Mouse (Mus musculus): ENCODE data around the gene Mael. TPM values are rescaled to one million over a fixed set of nuclear protein-coding genes. Genes with fewer than 3 reads are reported as not detected.

The Mael gene
- polyA plus RNA-seq, 1 experiment from 2014 or later: not detected

- H3K27ac ChIP-seq (replicated peaks): no peak overlapping the region
- 56% methylated on average over 3 of the region's 3 CpGs for WGBS
- H3K4me1 ChIP-seq (replicated peaks; ENCODE audit: control insufficient read depth, insufficient read depth): no peaks in the 10 kb centered on the region
Observed at GRCm38 (mm10) chr1:166172992-166173391, 65.6 kb downstream of the Mael start.

GRCm38 (mm10) chr1:166170852-166171251 is 67.7 kb downstream of the Mael start:
- TF ChIP-seq EP300 (optimal IDR thresholded peaks at IDR 0.05) (no peak), CTCF (IDR thresholded peaks at IDR 0.05; ENCODE audit: low read depth) (no peak)
- no peak for DNase-seq (ENCODE audit: low spot score)

More at GRCm38 (mm10) chr1:166172992-166173391, 65.6 kb downstream of the Mael start:
- DNase-seq (ENCODE audit: low spot score) (no peak), ATAC-seq (ENCODE audit: low FRiP score, low TSS enrichment) (no peak)
- TF ChIP-seq CTCF (IDR thresholded peaks at IDR 0.05; ENCODE audit: low read depth): no peak
- TF ChIP-seq EP300 (optimal IDR thresholded peaks at IDR 0.05): no peak
- Histone ChIP-seq H3K9me3 (ENCODE audit: control insufficient read depth, low read length) (no peaks in the 10 kb centered on the region), H3K36me3 (ENCODE audit: control insufficient read depth, insufficient read depth, low read length) (no peaks in the 10 kb centered on the region), H3K4me2 (replicated peaks; ENCODE audit: low read depth) (no peak overlapping the region), H3K9ac (ENCODE audit: low read length) (no peak overlapping the region), H3K4me3 (ENCODE audit: low read depth, low read length) (no peak overlapping the region), H3K27me3 (ENCODE audit: control insufficient read depth, insufficient read depth, low read length) (no peaks in the 10 kb centered on the region)

GRCm38 (mm10) chr1:166169713-166170112 is 68.8 kb downstream of the Mael start:
- Histone ChIP-seq H3K9me3 (ENCODE audit: control insufficient read depth, low read length) (no peaks in the 10 kb centered on the region), H3K27me3 (ENCODE audit: control insufficient read depth, insufficient read depth, low read length) (no peaks in the 10 kb centered on the region), H3K27ac (replicated peaks) (no peak overlapping the region), H3K4me2 (replicated peaks; ENCODE audit: low read depth) (no peak overlapping the region), H3K4me3 (ENCODE audit: low read depth, low read length) (no peak overlapping the region), H3K36me3 (ENCODE audit: control insufficient read depth, insufficient read depth, low read length) (no peaks in the 10 kb centered on the region), H3K4me1 (replicated peaks; ENCODE audit: control insufficient read depth, insufficient read depth) (no peaks in the 10 kb centered on the region), H3K9ac (ENCODE audit: low read length) (no peak overlapping the region)
- ATAC-seq (ENCODE audit: low FRiP score, low TSS enrichment) (no peak), DNase-seq (ENCODE audit: low spot score) (no peak)
- 82% methylated on average over 7 of the region's 7 CpGs for WGBS
- TF ChIP-seq CTCF (IDR thresholded peaks at IDR 0.05; ENCODE audit: low read depth) (no peak), EP300 (optimal IDR thresholded peaks at IDR 0.05) (no peak)

More at GRCm38 (mm10) chr1:166170852-166171251, 67.7 kb downstream of the Mael start:
- no peaks in the 10 kb centered on the region for H3K4me1 ChIP-seq (replicated peaks; ENCODE audit: control insufficient read depth, insufficient read depth)
- H3K4me2 ChIP-seq (replicated peaks; ENCODE audit: low read depth): no peak overlapping the region
- H3K36me3 ChIP-seq (ENCODE audit: control insufficient read depth, insufficient read depth, low read length): no peaks in the 10 kb centered on the region
- no peak overlapping the region for H3K4me3 ChIP-seq (ENCODE audit: low read depth, low read length)
- H3K27me3 ChIP-seq (ENCODE audit: control insufficient read depth, insufficient read depth, low read length): no peaks in the 10 kb centered on the region
- no peak overlapping the region for H3K27ac ChIP-seq (replicated peaks)
- no peaks in the 10 kb centered on the region for H3K9me3 ChIP-seq (ENCODE audit: control insufficient read depth, low read length)
- 89% methylated on average over 12 of the region's 12 CpGs for WGBS
- ATAC-seq (ENCODE audit: low FRiP score, low TSS enrichment): no peak
- H3K9ac ChIP-seq (ENCODE audit: low read length): no peak overlapping the region

- no peaks in the 10 kb centered on the region for H3K36me3 ChIP-seq (ENCODE audit: control insufficient read depth, insufficient read depth, low read length)
- H3K9me3 ChIP-seq (ENCODE audit: control insufficient read depth, low read length): no peaks in the 10 kb centered on the region
- WGBS: 94% methylated on average over 7 of the region's 7 CpGs
- no peak overlapping the region for H3K4me2 ChIP-seq (replicated peaks; ENCODE audit: low read depth)
- H3K27me3 ChIP-seq (ENCODE audit: control insufficient read depth, insufficient read depth, low read length): no peaks in the 10 kb centered on the region
- no peak overlapping the region for H3K4me3 ChIP-seq (ENCODE audit: low read depth, low read length)
- no peak overlapping the region for H3K27ac ChIP-seq (replicated peaks)
- no peak overlapping the region for H3K9ac ChIP-seq (ENCODE audit: low read length)
- no peaks in the 10 kb centered on the region for H3K4me1 ChIP-seq (replicated peaks; ENCODE audit: control insufficient read depth, insufficient read depth)
- ATAC-seq (ENCODE audit: low FRiP score, low TSS enrichment) (no peak), DNase-seq (ENCODE audit: low spot score) (no peak)
- no peak for TF ChIP-seq EP300 (optimal IDR thresholded peaks at IDR 0.05)
- no peak for TF ChIP-seq CTCF (IDR thresholded peaks at IDR 0.05; ENCODE audit: low read depth)
Observed at GRCm38 (mm10) chr1:166168017-166168416, 70.5 kb downstream of the Mael start.

- Histone ChIP-seq H3K4me2 (replicated peaks; ENCODE audit: low read depth) (no peak overlapping the region), H3K36me3 (ENCODE audit: control insufficient read depth, insufficient read depth, low read length) (no peaks in the 10 kb centered on the region), H3K4me3 (ENCODE audit: low read depth, low read length) (no peak overlapping the region), H3K4me1 (replicated peaks; ENCODE audit: control insufficient read depth, insufficient read depth) (no peaks in the 10 kb centered on the region), H3K9ac (ENCODE audit: low read length) (no peak overlapping the region), H3K27me3 (ENCODE audit: control insufficient read depth, insufficient read depth, low read length) (no peaks in the 10 kb centered on the region), H3K9me3 (ENCODE audit: control insufficient read depth, low read length) (no peaks in the 10 kb centered on the region), H3K27ac (replicated peaks) (no peak overlapping the region)
- 84% methylated on average over 4 of the region's 4 CpGs for WGBS
- DNase-seq (ENCODE audit: low spot score): no peak
- no peak for ATAC-seq (ENCODE audit: low FRiP score, low TSS enrichment)
- TF ChIP-seq EP300 (optimal IDR thresholded peaks at IDR 0.05) (no peak), CTCF (IDR thresholded peaks at IDR 0.05; ENCODE audit: low read depth) (no peak)
Observed at GRCm38 (mm10) chr1:166167405-166167804, 71.1 kb downstream of the Mael start.

GRCm38 (mm10) chr1:166165159-166165558 is 73.4 kb downstream of the Mael start:
- H3K4me2 ChIP-seq (replicated peaks; ENCODE audit: low read depth): no peak overlapping the region
- no peak for ATAC-seq (ENCODE audit: low FRiP score, low TSS enrichment)
- TF ChIP-seq CTCF (IDR thresholded peaks at IDR 0.05; ENCODE audit: low read depth) (no peak), EP300 (optimal IDR thresholded peaks at IDR 0.05) (no peak)
- H3K27me3 ChIP-seq (ENCODE audit: control insufficient read depth, insufficient read depth, low read length): no peaks in the 10 kb centered on the region
- H3K9ac ChIP-seq (ENCODE audit: low read length): no peak overlapping the region
- DNase-seq (ENCODE audit: low spot score): no peak
- H3K4me3 ChIP-seq (ENCODE audit: low read depth, low read length): no peak overlapping the region
- H3K9me3 ChIP-seq (ENCODE audit: control insufficient read depth, low read length): no peaks in the 10 kb centered on the region
- WGBS: 90% methylated on average over 9 of the region's 9 CpGs
- H3K4me1 ChIP-seq (replicated peaks; ENCODE audit: control insufficient read depth, insufficient read depth): no peaks in the 10 kb centered on the region
- no peaks in the 10 kb centered on the region for H3K36me3 ChIP-seq (ENCODE audit: control insufficient read depth, insufficient read depth, low read length)
- no peak overlapping the region for H3K27ac ChIP-seq (replicated peaks)
